Mouse (Mus musculus) heart, adult 2 months (tissue): ENCODE measurements at regions not wholly inside any gene's neighbourhood (a gene's known extent, or its start where the extent isn't known, plus 50 kb on each side); places are given as distances from the start of the nearest gene placed in this dataset.

Experiments used
- CTCF ChIP-seq: fragments of 200-600 bp; IDR thresholded peaks from 2 replicates; pipeline ENCODE4 v1.8.1; 2022; ENCODE audit warnings: antibody characterized with exemption, mild to moderate bottlenecking, moderate library complexity
- EP300 ChIP-seq: fragments of 200-500 bp; IDR thresholded peaks from 2 replicates; pipeline ENCODE4 v1.6.1; 2011; ENCODE audit warnings: low read depth, low read length, control low read depth; ENCODE audit not compliant: insufficient read depth
- POLR2A ChIP-seq: fragments of 200-500 bp; IDR thresholded peaks from 2 replicates; pipeline ENCODE4 v1.6.1; 2011; ENCODE audit warnings: mild to moderate bottlenecking, low read depth, low read length, control low read depth; ENCODE audit not compliant: insufficient read depth

GRCm38 (mm10) chr5:106207706-106208105, 250.3 kb downstream of the Barhl2 start:
- TF ChIP-seq CTCF (no peak), POLR2A (no peak), EP300 (no peak)
